Comparison of ENCODE assay signal across 11 mouse cellular contexts in genomic region chr8:117697248-117697647, GRCm38 (mm10). TPM values are rescaled to one million over a fixed set of nuclear protein-coding genes. Genes with fewer than 3 reads are reported as not detected.
DNase-seq lines count a peak whose midpoint lies in the region; ATAC-seq and TF ChIP-seq lines count a peak whose summit lies in the region.
"Had no signal": no experiment of that assay in that cellular context is flagged by ENCODE, and none has a peak within 500 bp of the region (broad histone marks: within the 10 kb centered on the region; RNA-seq: fewer than 3 reads in every experiment).

No protein-coding gene starts in this region.

- H3K36me3 ChIP-seq in intestine, postnatal 0 days (ENCODE audit: control insufficient read depth, insufficient read depth) = no peaks in the 10 kb centered on the region
- H3K36me3 ChIP-seq in intestine, embryonic 15.5 days = no peaks in the 10 kb centered on the region
- H3K36me3 ChIP-seq in lung, embryonic 14.5 days (ENCODE audit: insufficient read depth) = no peaks in the 10 kb centered on the region
- no peaks in the 10 kb centered on the region for H3K36me3 ChIP-seq in forebrain, embryonic 15.5 days
- H3K36me3 ChIP-seq in forebrain, embryonic 16.5 days (ENCODE audit: control insufficient read depth, insufficient read depth) = no peaks in the 10 kb centered on the region
- H3K36me3 ChIP-seq: hindbrain, embryonic 15.5 days; stomach, embryonic 15.5 days had no signal

- H3K9ac ChIP-seq in intestine, postnatal 0 days (ENCODE audit: low read depth, low read length) = no peak overlapping the region
- H3K9ac ChIP-seq in intestine, embryonic 15.5 days = no peak overlapping the region
- no peak overlapping the region for H3K9ac ChIP-seq in lung, embryonic 14.5 days
- no peak overlapping the region for H3K9ac ChIP-seq in forebrain, embryonic 15.5 days (replicated peaks)
- no peak overlapping the region for H3K9ac ChIP-seq in forebrain, embryonic 16.5 days (replicated peaks; ENCODE audit: low read depth, low read length)
- H3K9ac ChIP-seq: hindbrain, embryonic 15.5 days; stomach, embryonic 15.5 days had no signal

- DNase-seq in urinary bladder, postnatal 25 days (ENCODE audit: low spot score) = peak; percentile 52
- no peak for DNase-seq in urinary bladder, adult 2 months (ENCODE audit: low spot score)
- DNase-seq in cerebellum, postnatal 10 days = peak; percentile 74 to 78
- DNase-seq in lung, embryonic 14.5 days = peak; percentile 24

- H3K4me3 ChIP-seq in intestine, postnatal 0 days (ENCODE audit: low read depth, low read length) = no peak overlapping the region
- H3K4me3 ChIP-seq in intestine, embryonic 15.5 days (replicated peaks) = no peak overlapping the region
- H3K4me3 ChIP-seq in lung, embryonic 14.5 days (ENCODE audit: low read depth, low read length) = no peak overlapping the region
- no peak overlapping the region for H3K4me3 ChIP-seq in forebrain, embryonic 15.5 days
- no peak overlapping the region for H3K4me3 ChIP-seq in forebrain, embryonic 16.5 days (replicated peaks; ENCODE audit: low read length)
- H3K4me3 ChIP-seq: hindbrain, embryonic 15.5 days; stomach, embryonic 15.5 days had no signal

- H3K4me2 ChIP-seq in intestine, postnatal 0 days (replicated peaks; ENCODE audit: low read depth) = no peak overlapping the region
- no peak overlapping the region for H3K4me2 ChIP-seq in intestine, embryonic 15.5 days (replicated peaks)
- no peak overlapping the region for H3K4me2 ChIP-seq in lung, embryonic 14.5 days
- H3K4me2 ChIP-seq in forebrain, embryonic 15.5 days (replicated peaks) = no peak overlapping the region
- no peak overlapping the region for H3K4me2 ChIP-seq in forebrain, embryonic 16.5 days (ENCODE audit: low read length)
- H3K4me2 ChIP-seq: hindbrain, embryonic 15.5 days; stomach, embryonic 15.5 days had no signal

- H3K4me1 ChIP-seq in intestine, postnatal 0 days (replicated peaks; ENCODE audit: control insufficient read depth, insufficient read depth, low read length) = peaks cover 6% of the 10 kb centered on the region; the same call in 1 of the 2 replicates
- H3K4me1 ChIP-seq in intestine, embryonic 15.5 days (replicated peaks) = 0 out of 2 replicates have a peak, but pooled peaks cover 2% of the 10 kb centered on the region
- no peaks in the 10 kb centered on the region for H3K4me1 ChIP-seq in lung, embryonic 14.5 days (ENCODE audit: insufficient read depth)
- 0 out of 2 replicates have a peak, but pooled peaks cover 4% of the 10 kb centered on the region for H3K4me1 ChIP-seq in forebrain, embryonic 15.5 days
- 0 out of 2 replicates have a peak, but pooled peaks cover 3% of the 10 kb centered on the region for H3K4me1 ChIP-seq in forebrain, embryonic 16.5 days (replicated peaks; ENCODE audit: control insufficient read depth, insufficient read depth, low read length)
- H3K4me1 ChIP-seq: megakaryocyte, embryonic 14.5 days; stomach, embryonic 15.5 days had no signal

- WGBS in intestine, postnatal 0 days = 43% methylated on average over 5 of the region's 5 CpGs
- 47% methylated on average over 5 of the region's 5 CpGs for WGBS in intestine, embryonic 15.5 days
- 57% methylated on average over 5 of the region's 5 CpGs for WGBS in lung, embryonic 14.5 days
- WGBS in forebrain, embryonic 15.5 days = 40% methylated on average over 5 of the region's 5 CpGs
- WGBS in forebrain, embryonic 16.5 days = 40% methylated on average over 5 of the region's 5 CpGs

- peak; percentile 78 for TF ChIP-seq CTCF in intestine, postnatal 0 days (IDR thresholded peaks at IDR 0.05; ENCODE audit: low read depth)
- TF ChIP-seq CTCF in lung, embryonic 14.5 days (IDR thresholded peaks at IDR 0.05; ENCODE audit: low read depth) = peak; percentile 43

- no peaks in the 10 kb centered on the region for H3K27me3 ChIP-seq in intestine, postnatal 0 days (replicated peaks; ENCODE audit: control insufficient read depth, insufficient read depth, low read length)
- H3K27me3 ChIP-seq in intestine, embryonic 15.5 days (replicated peaks) = no peaks in the 10 kb centered on the region
- H3K27me3 ChIP-seq in lung, embryonic 14.5 days (ENCODE audit: insufficient read depth, low read length) = no peaks in the 10 kb centered on the region
- no peaks in the 10 kb centered on the region for H3K27me3 ChIP-seq in forebrain, embryonic 15.5 days
- H3K27me3 ChIP-seq in forebrain, embryonic 16.5 days (replicated peaks; ENCODE audit: control insufficient read depth, insufficient read depth, low read length) = no peaks in the 10 kb centered on the region
- H3K27me3 ChIP-seq: hindbrain, embryonic 15.5 days; stomach, embryonic 15.5 days had no signal

- H3K27ac ChIP-seq in intestine, postnatal 0 days (ENCODE audit: low read depth, low read length) = no peak overlapping the region
- H3K27ac ChIP-seq in intestine, embryonic 15.5 days = no peak overlapping the region
- H3K27ac ChIP-seq in lung, embryonic 14.5 days (ENCODE audit: low read depth) = no peak overlapping the region
- no peak overlapping the region for H3K27ac ChIP-seq in forebrain, embryonic 15.5 days (replicated peaks)
- no peak overlapping the region for H3K27ac ChIP-seq in forebrain, embryonic 16.5 days (ENCODE audit: low read length)
- H3K27ac ChIP-seq: hindbrain, embryonic 15.5 days; stomach, embryonic 15.5 days had no signal

- no peak for ATAC-seq in intestine, postnatal 0 days
- no peak for ATAC-seq in intestine, embryonic 15.5 days
- no peak for ATAC-seq in lung, embryonic 14.5 days (ENCODE audit: insufficient read depth)
- no peak for ATAC-seq in forebrain, embryonic 15.5 days (replicated peaks)
- no peak for ATAC-seq in forebrain, embryonic 16.5 days

- no peaks in the 10 kb centered on the region for H3K9me3 ChIP-seq in intestine, postnatal 0 days (ENCODE audit: control insufficient read depth)
- no peaks in the 10 kb centered on the region for H3K9me3 ChIP-seq in intestine, embryonic 15.5 days
- 0 out of 2 replicates have a peak, but pooled peaks cover 3% of the 10 kb centered on the region for H3K9me3 ChIP-seq in lung, embryonic 14.5 days (ENCODE audit: low read depth, low read length)
- H3K9me3 ChIP-seq in forebrain, embryonic 15.5 days = no peaks in the 10 kb centered on the region
- H3K9me3 ChIP-seq in forebrain, embryonic 16.5 days (ENCODE audit: control insufficient read depth, low read length) = no peaks in the 10 kb centered on the region
- H3K9me3 ChIP-seq: hindbrain, embryonic 15.5 days; stomach, embryonic 15.5 days had no signal

RNA-seq across cellular contexts. Expression of gene Hsd17b2, which starts 4.5 kb away (rescaled TPM):
- 66.3 and 69.9 TPM in 2 replicates for polyA plus RNA-seq in intestine, postnatal 0 days (2015; fragmentation: Nextera tagmentation; extraction: Ambion mirVana)
- polyA plus RNA-seq in intestine, embryonic 15.5 days (2015; fragmentation: Nextera tagmentation; extraction: Ambion mirVana) = 38.1 and 38.3 TPM in 2 replicates
- polyA plus RNA-seq in urinary bladder, adult 2 months (2012; rRNA removed) = 27.4 and 41.2 TPM in 2 replicates
- 0.18 TPM in 1 of 2 replicates, not detected in the other for polyA plus RNA-seq in lung, embryonic 14.5 days (2014; fragmentation: Nextera tagmentation; extraction: Ambion mirVana)
- polyA plus RNA-seq in forebrain, embryonic 15.5 days (2015; fragmentation: Nextera tagmentation; extraction: Ambion mirVana) = not detected in 2 replicates
- polyA plus RNA-seq in forebrain, embryonic 16.5 days (2015; fragmentation: Nextera tagmentation; extraction: Ambion mirVana) = 0.52 TPM in 1 of 2 replicates, not detected in the other

RNA-seq across cellular contexts. Expression of gene Sdr42e1, which starts 23.8 kb away (rescaled TPM):
- polyA plus RNA-seq in intestine, postnatal 0 days (2015; fragmentation: Nextera tagmentation; extraction: Ambion mirVana) = 6.0 and 7.7 TPM in 2 replicates
- 6.0 and 6.6 TPM in 2 replicates for polyA plus RNA-seq in intestine, embryonic 15.5 days (2015; fragmentation: Nextera tagmentation; extraction: Ambion mirVana)
- polyA plus RNA-seq in urinary bladder, adult 2 months (2012; rRNA removed) = 58.3 and 71.6 TPM in 2 replicates
- 1.2 and 1.8 TPM in 2 replicates for polyA plus RNA-seq in lung, embryonic 14.5 days (2014; fragmentation: Nextera tagmentation; extraction: Ambion mirVana)
- polyA plus RNA-seq in forebrain, embryonic 15.5 days (2015; fragmentation: Nextera tagmentation; extraction: Ambion mirVana) = 0.83 and 1.2 TPM in 2 replicates
- polyA plus RNA-seq in forebrain, embryonic 16.5 days (2015; fragmentation: Nextera tagmentation; extraction: Ambion mirVana) = 2.1 and 2.3 TPM in 2 replicates

Comparison
In these comparisons a context has a peak if more than half of its experiments do, and no peak if none do; other contexts are left out.
1. RNA of gene Hsd17b2, which starts 4.5 kb away (polyA plus RNA-seq): 66.3 to 69.9 TPM in intestine, postnatal 0 days, 27.4 to 41.2 TPM in urinary bladder, adult 2 months and 38.1 to 38.3 TPM in intestine, embryonic 15.5 days; 0.18 TPM in lung, embryonic 14.5 days, 0.52 TPM in forebrain, embryonic 16.5 days and not detected in forebrain, embryonic 15.5 days; every median in the first group is over 10 times any median in the second.